Mouse (Mus musculus) large intestine, adult 2 months (tissue): Measurements from ENCODE around the gene Ppp2r2c. TPM values are rescaled to one million over a fixed set of nuclear protein-coding genes. Genes with fewer than 3 reads are reported as not detected.

Source experiments
- DNase-seq: peaks from one replicate; pipeline ENCODE4 v3.0.0-alpha.2; 2012; ENCODE audit warnings: low read depth, low spot score
- WGBS: fragments of 180-500 bp; shearing (Covaris S2); methylation state at CpG from one replicate; pipeline ENCODE4 v1.1.7; 2018; 5-methylcytosine and 5-hydroxymethylcytosine counted together
- polyA plus RNA-seq: library from polyadenylated mRNA; depleted of rRNA; stranded (reverse); fragments of >200 nt; gene quantifications from 2 replicates; pipeline ENCODE4 v1.2.3, GENCODE M21; 2012; rRNA removed

The Ppp2r2c gene
- 0.95 and 1.1 TPM in 2 replicates for polyA plus RNA-seq

DNA sequence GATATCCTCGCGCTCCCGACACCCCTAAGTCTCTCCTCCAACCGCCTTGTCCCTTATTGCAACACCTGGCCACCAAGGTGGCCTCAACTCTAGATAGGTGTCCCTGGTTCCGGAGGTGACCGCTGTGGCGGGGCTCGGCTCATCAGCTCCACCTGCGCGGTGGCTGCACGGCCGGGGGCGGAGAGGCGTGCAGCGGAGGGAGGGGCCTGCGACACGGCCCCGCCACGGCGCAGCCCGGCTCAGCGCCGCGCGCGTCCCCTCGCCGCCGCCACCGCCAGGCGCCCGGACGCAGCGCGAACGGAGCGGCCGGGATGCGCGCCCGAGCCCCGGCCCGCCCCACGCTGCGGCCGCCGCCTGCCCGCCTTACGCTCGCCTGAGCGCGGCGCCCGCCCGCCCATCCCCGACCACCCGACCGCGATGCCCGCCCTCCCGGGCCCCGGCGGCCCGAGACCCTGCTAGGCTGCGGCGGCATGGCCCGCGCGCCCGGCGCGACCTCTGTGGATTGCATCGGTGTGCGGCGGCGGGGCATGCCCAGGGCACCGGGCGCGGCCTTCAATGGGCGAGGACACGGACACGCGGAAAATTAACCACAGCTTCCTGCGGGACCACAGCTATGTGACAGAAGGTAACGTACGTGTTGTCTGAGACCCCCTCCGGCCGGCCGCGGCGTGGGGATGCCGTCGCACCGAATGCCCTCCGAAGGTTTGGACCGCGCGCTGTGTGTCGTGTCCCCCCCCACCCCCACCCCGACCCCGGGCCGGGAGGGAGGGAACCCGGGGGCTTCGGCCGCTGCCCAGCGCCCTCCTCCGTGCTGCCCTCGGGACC lies at the start of gene Ppp2r2c:
Gene Ppp2r2c, plus strand, starts transcription at position 248 of the 825 bp plus-strand sequence.
- no peak for DNase-seq
- WGBS: 3% methylated on average over 84 of the region's 108 CpGs

DNA sequence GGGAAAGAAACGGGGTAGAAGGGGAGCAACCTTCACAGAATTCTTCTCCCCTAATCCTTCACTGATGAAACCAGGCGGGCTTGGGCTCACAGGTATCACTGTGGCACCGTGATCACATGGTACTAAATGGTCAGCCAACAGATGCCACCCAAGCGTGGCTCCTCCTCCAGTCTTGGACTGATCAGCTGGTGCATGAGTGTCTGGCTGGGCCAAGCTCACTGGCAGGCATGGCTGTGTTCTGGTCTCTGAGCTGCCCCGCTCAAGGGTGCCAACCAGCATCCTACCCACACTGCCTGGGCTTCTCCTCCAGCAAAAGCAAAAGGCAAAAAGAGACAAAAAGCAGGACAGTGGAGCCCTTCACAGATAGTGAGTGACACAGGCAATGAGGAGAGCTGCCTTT lies 48.6 kb upstream of the Ppp2r2c start:
- DNase-seq: no peak
- WGBS: 89% methylated on average over 5 of the region's 5 CpGs

DNA sequence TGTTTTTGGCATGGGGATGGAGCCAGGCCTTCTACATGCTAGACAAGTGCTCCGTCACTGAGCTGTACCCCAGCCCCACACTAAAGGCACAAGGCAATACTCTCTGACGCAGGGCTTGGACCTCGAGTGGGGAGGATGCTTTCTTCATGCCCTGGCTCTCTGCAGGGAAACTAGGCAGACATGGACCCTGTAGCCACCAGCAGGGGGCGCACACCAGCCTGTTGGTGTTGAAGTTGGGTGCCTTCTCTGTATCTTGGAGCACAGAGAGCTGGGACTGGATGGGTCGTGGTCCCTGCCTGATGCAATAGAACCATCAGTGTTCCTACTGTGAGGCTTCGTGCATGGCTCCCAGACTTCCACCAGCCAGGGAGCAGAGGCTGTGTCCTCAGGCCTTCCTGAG lies 48.2 kb upstream of the Ppp2r2c start:
- DNase-seq: no peak
- WGBS: 53% methylated on average over 6 of the region's 6 CpGs

DNA sequence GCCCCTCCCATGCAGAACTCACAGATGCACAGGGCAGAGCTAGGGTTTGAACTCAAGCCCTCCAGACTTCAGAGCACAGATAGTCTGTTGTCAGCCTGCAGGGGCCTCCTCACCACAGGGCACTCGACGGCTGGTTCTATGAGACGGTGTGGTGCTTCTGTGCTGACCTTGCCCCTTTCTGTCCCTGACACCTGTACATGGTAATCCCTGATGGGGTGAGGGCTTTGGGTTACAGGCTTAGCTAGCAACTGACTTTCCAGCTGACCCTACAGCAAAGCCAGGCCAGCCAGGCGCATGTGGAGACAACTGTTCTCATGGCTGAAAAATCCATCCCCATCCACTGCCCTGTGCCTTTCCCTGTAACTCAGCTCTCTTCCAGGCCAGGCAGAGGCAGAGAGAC lies 45.4 kb upstream of the Ppp2r2c start:
- no peak for DNase-seq
- 87% methylated on average over 4 of the region's 4 CpGs for WGBS

DNA sequence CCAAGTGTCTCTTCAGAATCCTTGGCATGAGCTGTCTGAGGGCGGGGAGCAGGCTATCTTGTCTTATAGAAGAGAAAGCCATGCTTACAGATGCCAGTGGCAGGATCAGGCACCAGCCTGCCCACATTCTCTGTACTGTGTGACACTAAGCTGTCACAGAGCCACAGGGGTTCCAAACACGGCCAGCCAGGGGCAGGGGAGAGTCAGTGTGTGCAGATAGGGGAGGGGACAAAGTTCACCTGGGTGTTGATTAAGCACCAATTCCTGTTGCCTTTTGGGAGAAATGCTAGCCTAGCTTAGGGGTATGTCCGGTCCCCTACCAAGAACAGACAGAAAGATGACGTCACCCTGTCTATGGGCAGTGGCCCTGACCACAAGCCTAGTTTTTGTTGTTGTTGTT lies 39.2 kb upstream of the Ppp2r2c start:
- whole genome bisulfite sequencing: 78% methylated on average over 4 of the region's 4 CpGs
- DNase-seq: no peak

DNA sequence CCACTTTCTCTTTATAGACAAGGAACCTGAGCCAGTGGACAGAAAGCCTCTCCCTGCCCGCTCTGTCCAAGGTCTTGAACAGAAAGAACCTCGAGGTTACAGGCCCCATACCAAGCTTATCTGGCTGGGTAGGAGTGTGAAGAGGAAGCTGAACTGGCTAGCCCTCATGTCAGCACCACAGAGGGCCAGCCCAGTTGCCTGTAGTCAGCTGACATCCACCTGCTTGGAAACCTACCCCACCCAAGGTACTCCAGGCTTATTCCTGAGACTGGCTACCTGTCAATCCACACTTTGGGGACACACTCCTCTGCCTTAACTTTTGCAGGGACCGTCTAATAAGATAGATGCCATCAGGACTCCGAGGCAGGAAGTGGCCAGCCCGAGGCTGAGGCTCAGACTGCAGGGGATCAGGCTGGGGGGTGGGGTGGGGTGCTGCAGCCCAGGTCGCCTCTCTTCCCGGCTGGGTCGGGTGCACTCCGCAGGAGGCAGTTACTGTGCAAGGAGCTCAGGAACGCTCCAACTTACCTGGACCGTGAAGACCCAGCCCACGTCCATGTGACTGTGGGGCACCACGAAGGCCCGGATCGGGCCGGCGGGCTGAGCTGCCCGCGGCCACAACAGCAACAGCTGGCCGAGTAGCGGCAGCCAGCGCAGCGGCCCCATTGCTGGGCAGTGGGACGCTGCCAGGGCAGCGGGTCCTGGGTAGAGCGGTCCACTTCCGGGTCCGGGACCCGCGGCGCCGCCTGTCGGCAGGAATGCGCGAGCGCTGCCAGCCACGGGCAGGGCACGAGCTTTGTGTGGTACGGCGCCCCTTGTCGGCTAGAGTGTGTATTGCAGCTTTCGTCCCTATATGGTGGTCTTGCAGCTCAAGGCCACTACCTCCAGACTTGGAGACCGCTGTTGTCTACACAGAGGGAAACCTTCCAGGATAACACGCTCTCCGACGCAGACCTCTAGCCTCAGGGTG lies 38.1 kb upstream of the Ppp2r2c start, which contains the start of gene Man2b2:
Gene Man2b2, minus strand, starts transcription at position 741 of the 967 bp plus-strand sequence.
- DNase-seq: no peak
- WGBS: 2% methylated on average over 46 of the region's 46 CpGs

DNA sequence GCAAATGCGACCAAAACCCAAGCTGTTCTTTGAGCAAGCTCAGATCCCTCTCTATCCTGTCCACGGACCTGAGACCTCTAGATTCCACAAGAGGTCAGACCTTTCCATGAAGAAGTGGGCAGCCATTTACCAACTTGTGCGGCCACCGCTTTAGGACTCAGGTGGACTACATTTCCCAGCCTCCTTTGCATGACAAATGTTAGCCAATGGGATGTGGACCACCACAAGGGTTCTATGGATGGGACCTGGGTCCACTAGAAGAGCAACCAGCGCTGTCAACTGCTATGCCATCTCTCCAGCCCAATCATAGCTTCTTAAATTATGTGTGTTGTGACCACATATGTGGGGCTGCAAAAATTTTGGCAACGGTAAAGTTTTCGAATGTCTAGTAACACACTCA lies 37.0 kb upstream of the Ppp2r2c start:
- DNase-seq: no peak
- WGBS: 57% methylated on average over 7 of the region's 7 CpGs

DNA sequence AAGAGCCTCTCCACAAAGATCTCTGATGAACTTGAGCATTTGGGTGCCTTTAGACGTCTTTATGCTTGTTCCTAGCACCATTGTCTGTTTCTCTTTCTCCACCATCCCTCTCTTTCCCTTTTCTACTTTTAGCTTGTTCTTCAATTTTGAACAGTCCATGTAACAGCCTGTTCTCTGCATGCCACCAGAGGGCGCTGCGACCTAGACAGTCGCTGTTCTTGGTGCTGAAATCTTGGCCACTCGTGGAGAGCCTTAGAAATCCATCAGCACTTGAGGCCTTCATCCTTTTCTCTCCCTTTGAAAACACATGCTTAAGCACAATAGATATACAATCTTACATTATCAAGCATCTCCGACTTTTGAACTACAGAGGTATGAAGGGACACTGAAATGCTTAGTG lies 32.4 kb upstream of the Ppp2r2c start:
- 2% methylated on average over 6 of the region's 6 CpGs for WGBS

DNA sequence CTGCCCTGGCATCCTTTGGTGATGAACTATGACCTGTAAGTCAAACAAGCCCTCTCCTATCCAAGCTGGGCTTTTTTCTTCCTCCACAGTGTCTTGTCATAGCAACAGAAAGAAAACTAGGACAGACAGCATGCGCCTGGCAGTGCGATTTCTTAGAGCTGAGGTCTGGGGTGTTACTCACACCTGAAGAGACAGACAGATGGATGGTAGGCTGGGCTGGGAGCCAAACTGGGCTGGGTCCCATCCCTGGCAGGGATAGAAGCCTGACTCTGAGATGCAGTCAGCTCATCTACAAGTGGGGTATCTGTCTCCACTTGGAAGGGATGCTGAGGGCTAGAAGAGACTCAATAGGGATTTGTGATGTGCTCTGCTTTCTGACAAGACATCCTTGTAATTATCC lies 29.3 kb upstream of the Ppp2r2c start:
- 91% methylated on average over 2 of the region's 2 CpGs for WGBS
- no peak for DNase-seq

More for the DNA sequence above, 32.4 kb upstream of the Ppp2r2c start:
- DNase-seq: no peak

DNA sequence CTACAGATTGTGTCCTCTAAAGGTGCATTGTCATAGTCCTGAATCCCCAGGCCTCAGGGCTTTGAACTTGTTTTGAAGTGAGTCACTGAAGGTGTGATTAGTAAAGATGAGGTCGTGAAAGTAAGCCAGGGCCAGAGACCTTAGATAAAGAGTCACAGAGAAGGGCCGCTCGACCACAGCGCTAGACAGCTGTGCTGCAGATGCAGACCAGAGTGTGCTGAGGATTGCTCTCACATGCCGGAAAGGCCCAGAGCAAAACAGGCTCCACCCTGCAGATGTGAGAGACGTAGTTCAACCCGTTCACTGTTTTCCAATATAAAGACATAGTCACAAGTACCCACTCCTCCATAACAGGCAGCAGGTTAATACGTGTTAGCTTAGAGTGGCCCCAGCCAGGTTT lies 28.7 kb upstream of the Ppp2r2c start:
- DNase-seq: no peak
- 61% methylated on average over 8 of the region's 8 CpGs for WGBS

DNA sequence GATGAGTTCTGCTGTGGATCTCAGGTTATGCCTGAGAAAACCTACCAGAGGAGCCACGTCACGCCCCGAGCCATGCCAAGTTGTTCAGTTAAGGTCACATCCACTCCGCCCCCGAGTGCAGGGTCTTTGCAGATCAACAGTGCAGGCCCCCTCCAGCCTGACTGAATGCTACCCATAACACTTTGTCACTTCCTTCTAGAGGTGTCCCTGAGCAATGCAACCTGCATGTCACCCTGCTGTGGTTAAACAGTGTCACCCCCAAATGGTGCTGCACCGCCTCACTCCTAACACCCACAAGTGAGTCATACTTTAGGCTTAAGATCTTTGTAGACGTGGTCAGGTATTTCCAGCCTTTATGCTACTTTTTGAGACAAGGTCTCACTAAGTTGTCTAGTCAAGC lies 28.2 kb upstream of the Ppp2r2c start:
- DNase-seq: no peak
- 70% methylated on average over 7 of the region's 7 CpGs for WGBS

DNA sequence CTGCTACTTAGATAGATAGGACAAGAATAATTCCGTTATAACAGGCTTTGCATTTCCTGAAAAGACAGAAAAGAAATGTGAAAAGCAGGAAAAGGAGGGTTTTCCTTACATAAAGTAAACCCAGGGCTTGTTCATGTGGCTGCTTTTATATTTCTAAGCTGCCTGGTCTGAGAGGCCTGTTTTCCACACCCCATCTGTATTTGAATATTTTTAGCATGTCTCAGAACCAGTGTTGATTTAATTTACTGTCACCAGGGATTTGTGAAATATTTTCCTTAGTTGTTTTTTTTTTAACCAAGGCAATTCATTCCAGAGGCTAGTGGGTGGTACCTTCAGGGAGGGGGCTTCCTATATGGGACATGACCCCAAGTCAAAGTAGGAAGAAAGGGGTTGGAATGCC lies 26.6 kb upstream of the Ppp2r2c start:
- DNase-seq: no peak
- 53% methylated on average over 1 of the region's 1 CpGs for WGBS

DNA sequence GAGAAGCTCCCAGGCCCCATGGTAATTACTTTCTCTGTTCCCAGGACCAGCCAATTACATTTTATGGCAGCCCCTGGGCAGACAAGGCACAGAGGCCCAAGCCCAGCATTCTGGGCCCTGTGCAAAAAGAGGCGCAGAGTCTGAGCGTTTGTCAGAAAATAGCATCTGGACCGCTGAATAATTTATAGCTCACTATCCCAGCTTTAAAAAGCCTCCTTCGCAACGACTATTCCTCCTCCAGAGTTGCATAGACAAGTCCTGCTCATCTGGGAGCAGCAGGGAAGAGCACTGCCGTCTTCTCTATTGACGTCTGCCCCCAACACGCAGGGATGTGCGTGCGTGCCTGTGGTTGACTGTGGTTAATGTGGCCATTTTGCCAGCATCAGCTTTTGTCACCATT lies 23.8 kb upstream of the Ppp2r2c start:
- 75% methylated on average over 10 of the region's 10 CpGs for WGBS

DNA sequence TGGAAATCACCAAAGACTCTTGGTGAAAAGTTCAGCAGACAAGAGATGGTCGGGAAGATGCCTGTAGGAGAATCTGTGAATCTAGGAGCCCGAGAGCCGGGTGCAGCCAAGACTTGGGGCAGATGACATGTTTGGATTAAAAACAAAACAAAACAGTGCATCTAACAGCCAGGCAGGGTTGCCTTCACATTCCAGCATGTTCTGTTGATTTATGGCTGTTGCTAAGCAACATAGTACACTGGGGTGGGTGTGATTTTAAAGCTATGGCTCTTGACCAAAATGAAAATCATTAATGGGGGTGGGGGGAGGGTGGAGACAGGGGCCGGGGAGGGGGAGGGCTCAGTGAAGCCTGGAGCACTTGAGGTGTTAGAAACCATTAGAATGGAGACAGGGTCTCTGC lies 16.7 kb upstream of the Ppp2r2c start:
- DNase-seq: no peak
- 42% methylated on average over 4 of the region's 4 CpGs for WGBS

More for the DNA sequence above, 23.8 kb upstream of the Ppp2r2c start:
- no peak for DNase-seq

DNA sequence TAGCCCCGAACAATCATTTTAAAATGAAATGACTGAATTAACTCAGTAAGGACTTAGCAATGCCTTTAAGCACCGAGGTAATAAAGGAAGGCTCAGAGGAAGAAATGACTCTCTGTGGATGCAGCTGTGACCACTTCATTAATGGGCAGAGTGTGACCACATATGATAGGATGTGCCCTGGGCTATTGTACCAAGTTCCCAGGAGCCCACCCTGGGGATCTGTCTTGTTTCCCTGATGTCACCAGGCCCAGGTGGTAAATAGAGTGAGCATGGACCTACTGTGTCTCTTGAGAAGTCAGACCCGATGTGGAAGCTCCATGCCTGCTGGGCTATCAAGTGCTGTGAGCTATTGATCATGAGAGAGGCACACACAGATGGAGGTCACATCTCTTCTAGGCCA lies 13.1 kb upstream of the Ppp2r2c start:
- no peak for DNase-seq
- WGBS: 81% methylated on average over 3 of the region's 3 CpGs

DNA sequence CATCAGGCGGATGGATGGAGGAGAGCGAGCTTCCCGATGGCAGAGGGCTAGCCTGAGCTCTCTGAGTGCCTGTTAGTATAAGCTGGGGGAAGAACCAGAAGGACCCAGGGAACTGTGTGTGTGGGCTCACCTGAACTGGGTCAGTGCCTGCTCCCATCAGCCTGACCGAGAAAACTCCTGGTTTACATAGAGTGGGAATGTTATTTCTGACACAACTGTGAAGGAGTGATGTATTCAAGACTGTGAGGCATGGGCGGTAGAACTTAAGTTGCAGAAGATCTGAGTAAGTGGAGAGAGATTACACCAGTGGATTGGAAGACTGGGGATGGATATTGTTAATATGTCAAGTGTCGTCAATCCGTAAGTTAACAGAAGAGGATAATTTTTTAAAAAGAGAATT lies 11.8 kb upstream of the Ppp2r2c start:
- no peak for DNase-seq
- WGBS: 88% methylated on average over 7 of the region's 7 CpGs

DNA sequence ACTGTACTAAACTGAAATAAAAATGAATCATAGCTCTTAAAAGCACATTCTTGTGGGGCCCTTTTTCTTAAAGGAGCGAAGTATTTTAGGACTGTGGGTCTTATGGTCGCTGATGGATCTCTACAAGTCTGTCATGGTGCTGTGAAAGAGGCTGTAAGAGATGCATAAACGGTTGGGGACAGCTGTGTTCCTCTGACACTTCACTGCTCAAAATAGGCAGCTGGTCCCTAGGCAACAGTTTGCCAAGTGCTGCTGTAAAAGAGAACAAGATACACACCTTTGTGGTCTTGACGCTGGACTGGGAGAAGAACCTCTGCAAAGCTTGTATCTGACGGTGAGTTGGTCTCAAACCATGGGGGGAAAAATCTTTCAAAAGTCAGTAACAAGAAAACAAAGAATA lies 10.8 kb upstream of the Ppp2r2c start:
- 67% methylated on average over 5 of the region's 5 CpGs for WGBS
- no peak for DNase-seq

DNA sequence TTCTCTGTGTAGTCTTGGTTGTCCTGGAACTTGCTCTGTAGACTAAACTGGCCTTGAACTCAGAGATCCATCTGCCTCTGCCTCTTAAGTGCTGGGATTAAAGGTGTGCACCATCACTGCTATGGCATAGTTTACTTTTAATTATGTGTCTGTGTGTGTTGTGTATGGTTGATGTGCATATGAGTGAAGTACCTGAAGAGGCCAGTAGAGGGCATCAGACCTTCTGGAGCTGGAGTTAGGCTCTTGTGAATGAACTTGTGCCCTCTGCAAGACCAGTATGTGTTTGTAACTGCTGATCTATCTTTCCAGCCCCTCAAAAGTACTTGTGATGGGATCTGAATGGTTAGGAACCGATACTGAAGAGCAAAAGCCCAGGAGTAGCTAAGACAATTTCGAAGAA lies 7.2 kb upstream of the Ppp2r2c start:
- DNase-seq: no peak
- WGBS: 94% methylated on average over 2 of the region's 2 CpGs

DNA sequence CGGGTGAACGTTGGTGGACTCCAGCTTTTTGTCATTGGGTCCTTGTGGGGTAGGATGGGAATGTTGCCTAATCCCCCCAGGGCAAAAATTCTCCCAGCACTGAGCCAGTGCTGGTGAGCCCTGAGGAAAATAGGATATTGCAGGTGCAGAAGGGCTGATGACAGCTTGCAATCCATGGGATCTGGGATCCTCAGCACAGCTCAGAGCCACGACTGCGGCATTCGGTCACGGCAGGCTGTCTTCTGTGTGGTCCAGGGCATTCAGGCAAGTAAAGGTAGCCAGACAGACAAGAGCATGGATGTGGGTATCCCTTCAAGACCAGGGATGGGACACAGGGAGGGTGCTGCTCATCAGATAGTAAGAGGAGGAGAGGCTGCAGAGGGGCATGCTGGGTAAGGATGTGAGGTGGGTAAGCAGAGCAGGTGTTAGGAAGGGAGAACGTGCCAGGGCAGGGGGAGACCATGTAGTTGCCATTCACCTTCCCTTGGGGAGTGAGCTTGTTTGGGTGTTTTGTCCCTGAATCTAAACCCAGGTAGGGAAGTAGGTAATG lies 1.5 kb upstream of the Ppp2r2c start:
- no peak for DNase-seq
- 65% methylated on average over 7 of the region's 7 CpGs for WGBS

DNA sequence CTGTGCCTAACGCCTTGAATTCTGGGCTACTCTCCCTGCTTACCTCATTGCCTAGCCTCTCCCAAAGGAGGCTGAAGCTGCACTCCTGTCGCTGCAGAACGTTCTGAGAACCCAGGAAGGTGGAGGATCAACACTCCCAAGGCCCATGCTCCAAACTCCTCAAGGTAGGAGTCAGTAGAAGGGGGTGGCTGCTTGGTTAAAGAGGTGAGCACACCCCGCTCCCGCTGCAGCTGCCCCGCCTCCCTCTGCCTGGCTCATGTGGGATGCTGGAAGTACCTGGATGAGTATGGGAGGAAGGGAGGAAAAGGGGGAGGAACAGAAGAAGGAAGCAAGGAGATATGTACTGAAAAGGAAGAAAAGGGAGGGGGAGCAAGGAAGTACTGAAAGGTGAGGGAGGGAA lies 752 bp upstream of the Ppp2r2c start:
- DNase-seq: no peak
- 10% methylated on average over 6 of the region's 6 CpGs for WGBS
